Mouse (Mus musculus) layer of hippocampus, postnatal 10 days (tissue): ENCODE measurements around the gene Olfr1084. TPM values are rescaled to one million over a fixed set of nuclear protein-coding genes. Genes with fewer than 3 reads are reported as not detected.
"Not testable (repeated sequence)": the region's sequence is repeated elsewhere in the genome, so short reads cannot be mapped to it uniquely, and the experiment has no call there.

Source experiments
- DNase-seq, 2 experiments: peaks; one replicate each; pipeline ENCODE4 v3.0.0; 2021; ENCODE audit warnings: low spot score in 2 of 2
- long read RNA-seq: library from polyadenylated mRNA; stranded (forward); transcript quantifications from one replicate; pipeline ENCODE4 v2.0.0, GENCODE M21; 2023
- total RNA-seq, 2 experiments: library from RNA; stranded (reverse); gene quantifications; 2 replicates each; pipeline ENCODE4 v1.2.3; 2021

Gene Olfr1084
- total RNA-seq: not detected
- long read RNA-seq: 0 reads

GRCm38 (mm10) chr2:86639625-86640024 is at the start of gene Olfr1084:
Gene Olfr1084, minus strand, starts transcription at chr2:86639725.
- DNase-seq: not testable (repeated sequence)

DNA sequence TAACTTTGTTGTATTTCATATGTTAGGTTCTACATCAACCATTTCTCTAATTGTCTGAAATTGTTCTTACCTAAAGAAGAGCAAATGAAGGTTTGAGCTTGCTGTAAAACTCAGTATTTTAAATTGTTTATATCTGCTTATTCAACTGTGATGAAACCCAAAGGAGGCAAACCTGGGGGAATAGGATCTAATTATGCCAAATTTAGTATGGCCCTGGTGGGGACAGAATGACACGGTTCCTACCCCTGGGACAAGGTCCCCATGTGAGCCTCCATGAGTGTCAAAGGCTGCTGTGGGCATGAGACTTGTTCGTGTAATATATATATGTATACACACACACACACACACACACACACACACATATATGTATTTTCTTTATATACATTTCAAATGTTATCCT is 40.5 kb upstream of the Olfr1084 start, which contains the start of gene Olfr1086:
Gene Olfr1086 (minus strand): TSS at position 101 of the 400 bp plus-strand sequence.
- DNase-seq: no peak

DNA sequence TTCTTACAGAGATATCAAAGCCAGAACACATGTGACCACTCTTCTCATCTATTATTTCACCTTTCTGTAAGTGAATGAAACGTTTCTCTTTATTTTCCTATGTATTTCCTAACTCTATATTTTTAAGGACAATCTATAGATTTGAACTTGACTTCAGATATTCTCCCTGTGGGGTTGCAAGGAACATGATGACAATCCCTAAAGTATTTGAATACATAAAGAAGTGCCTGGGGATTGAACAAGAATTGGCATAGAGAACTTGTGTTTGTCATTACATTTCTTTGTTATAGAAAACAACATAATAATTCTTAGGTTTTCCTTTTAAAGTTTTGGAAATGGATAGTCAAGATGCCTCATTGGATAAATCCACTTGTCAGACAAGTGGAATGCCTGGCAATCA is 22.4 kb upstream of the Olfr1084 start, which contains the start of gene Olfr1085:
Gene Olfr1085 (minus strand): TSS at position 101 of the 400 bp plus-strand sequence.
- DNase-seq: no peak

- DNase-seq: not testable (repeated sequence)
These were observed 40.7 kb downstream of the Olfr1084 start, which contains the start of gene Olfr1082 for GRCm38 (mm10) chr2:86598866-86599265. Gene Olfr1082, minus strand, starts transcription at chr2:86598966.

Other genes starting within 250 kb of the Olfr1084 start
- gene Olfr1061, start 225.7 kb downstream of the Olfr1084 start, total RNA-seq: not detected
- gene Olfr1062, start 213.0 kb downstream of the Olfr1084 start, total RNA-seq: not detected
- gene Olfr1065, start 189.1 kb downstream of the Olfr1084 start, total RNA-seq: not detected
- gene Olfr1066, start 183.5 kb downstream of the Olfr1084 start, total RNA-seq: not detected
- gene Olfr228, start 152.3 kb downstream of the Olfr1084 start, total RNA-seq: not detected
- gene Olfr1076, start 131.3 kb downstream of the Olfr1084 start, total RNA-seq: not detected
- not detected for gene Olfr1079, start 97.2 kb downstream of the Olfr1084 start, total RNA-seq
- not detected for gene Olfr1080, start 81.5 kb downstream of the Olfr1084 start, total RNA-seq
- gene Olfr1082, start 40.8 kb downstream of the Olfr1084 start, total RNA-seq: not detected
- not detected for gene Olfr1085, start 22.3 kb upstream of the Olfr1084 start, total RNA-seq
- gene Olfr1086, start 40.4 kb upstream of the Olfr1084 start, total RNA-seq: not detected
- gene Olfr1087, start 58.7 kb upstream of the Olfr1084 start, total RNA-seq: not detected
- gene Olfr1089, start 94.0 kb upstream of the Olfr1084 start, total RNA-seq: not detected
- not detected for gene Olfr1090, start 119.3 kb upstream of the Olfr1084 start, total RNA-seq
- not detected for gene Olfr1093, start 142.8 kb upstream of the Olfr1084 start, total RNA-seq
- not detected for gene Olfr141, start 170.3 kb upstream of the Olfr1084 start, total RNA-seq
- not detected for gene Olfr1094, start 184.9 kb upstream of the Olfr1084 start, total RNA-seq
- not detected for gene Olfr1095, start 212.0 kb upstream of the Olfr1084 start, total RNA-seq
- not detected for gene Gm13723, start 235.1 kb upstream of the Olfr1084 start, total RNA-seq